Mouse (Mus musculus) neural tube, embryonic 14.5 days (tissue): ENCODE data around the gene Tmprss9. TPM values are rescaled to one million over a fixed set of nuclear protein-coding genes. Genes with fewer than 3 reads are reported as not detected.
A peak's percentile ranks its signal among the peaks of the same experiment; 100 is the strongest.

Source experiments
- ATAC-seq: fragments of 200-750 bp; cut with Nextera tagmentation; 2 replicates; pipeline ENCODE4 v1.8.0; 2017; ENCODE audit warnings: low read depth, mild to moderate bottlenecking, moderate TSS enrichment, moderate library complexity
- H3K27ac ChIP-seq: fragments of 300-500 bp; sonication (generic); 2 replicates; pipeline ENCODE4 v1.5.1; 2014; ENCODE audit warnings: low read depth, mild to moderate bottlenecking, control low read depth, low read length, moderate library complexity, mixed read lengths
- H3K27me3 ChIP-seq: fragments of 300-500 bp; sonication (generic); 2 replicates; pipeline ENCODE4 v1.6.1; 2014; ENCODE audit warnings: low read length; ENCODE audit not compliant: control insufficient read depth, insufficient read depth
- H3K36me3 ChIP-seq: fragments of 300-500 bp; sonication (generic); 2 replicates; pipeline ENCODE4 v1.6.1; 2014; ENCODE audit warnings: low read length, mixed read lengths; ENCODE audit not compliant: control insufficient read depth, insufficient read depth
- H3K4me1 ChIP-seq: fragments of 300-500 bp; sonication (generic); 2 replicates; pipeline ENCODE4 v1.6.1; 2014; ENCODE audit warnings: low read length; ENCODE audit not compliant: control insufficient read depth, insufficient read depth
- H3K4me2 ChIP-seq: fragments of 300-500 bp; sonication (generic); 2 replicates; pipeline ENCODE4 v1.6.1; 2014; ENCODE audit warnings: mild to moderate bottlenecking, low read depth, low read length, control low read depth
- H3K4me3 ChIP-seq: fragments of 300-500 bp; sonication (generic); 2 replicates; pipeline ENCODE4 v1.5.1; 2014; ENCODE audit warnings: low read depth, low read length, control low read depth, mixed read lengths
- H3K9ac ChIP-seq: fragments of 300-500 bp; sonication (generic); replicated peaks from 2 replicates; pipeline ENCODE4 v1.6.1; 2014; ENCODE audit warnings: low read depth, mild to moderate bottlenecking, control low read depth, low read length, mixed read lengths
- H3K9me3 ChIP-seq: fragments of 300-500 bp; sonication (generic); 2 replicates; pipeline ENCODE4 v1.6.1; 2016; ENCODE audit warnings: low read length; ENCODE audit not compliant: control insufficient read depth
- WGBS: fragments of 180-500 bp; shearing (Covaris S2); extraction: QIAGEN DNeasy Blood & Tissue Kit; methylation state at CpG from one replicate; pipeline ENCODE4 v1.1.7; 2014; 5-methylcytosine and 5-hydroxymethylcytosine counted together
- polyA plus RNA-seq: library from polyadenylated mRNA; unstranded; fragments of >200 nt; fragmentation: Nextera tagmentation; extraction: Ambion mirVana; gene quantifications from 2 replicates; pipeline ENCODE4 v1.2.1, GENCODE M21; 2014

Tmprss9 gene
- polyA plus RNA-seq, 1 experiment from 2014 or later = 0.13 TPM

DNA sequence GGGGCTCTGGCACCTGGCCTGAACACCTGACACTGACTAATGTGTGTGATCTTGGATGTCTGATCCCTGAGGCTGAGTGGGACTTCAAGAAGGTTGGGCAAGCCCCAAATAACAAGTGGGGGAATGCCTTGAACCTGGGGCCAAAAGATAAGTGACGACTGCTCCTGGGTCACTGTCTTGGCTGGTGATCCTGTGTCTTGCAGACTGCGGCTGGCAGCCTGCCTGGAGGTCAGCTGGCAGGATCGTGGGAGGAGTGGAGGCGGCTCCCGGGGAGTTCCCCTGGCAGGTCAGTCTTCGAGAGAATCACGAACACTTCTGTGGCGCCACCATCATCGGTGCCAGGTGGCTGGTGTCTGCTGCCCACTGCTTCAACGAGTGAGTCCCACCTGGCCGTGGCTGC, 15.5 kb downstream of the Tmprss9 start:
- no peak overlapping the region for H3K27ac ChIP-seq
- H3K4me2 ChIP-seq = no peak overlapping the region
- no peaks in the 10 kb centered on the region for H3K36me3 ChIP-seq
- no peak overlapping the region for H3K4me3 ChIP-seq
- no peaks in the 10 kb centered on the region for H3K4me1 ChIP-seq
- H3K9me3 ChIP-seq = no peaks in the 10 kb centered on the region
- no peak overlapping the region for H3K9ac ChIP-seq
- WGBS = 75% methylated on average over 11 of the region's 11 CpGs
- no peaks in the 10 kb centered on the region for H3K27me3 ChIP-seq
- ATAC-seq = no peak

DNA sequence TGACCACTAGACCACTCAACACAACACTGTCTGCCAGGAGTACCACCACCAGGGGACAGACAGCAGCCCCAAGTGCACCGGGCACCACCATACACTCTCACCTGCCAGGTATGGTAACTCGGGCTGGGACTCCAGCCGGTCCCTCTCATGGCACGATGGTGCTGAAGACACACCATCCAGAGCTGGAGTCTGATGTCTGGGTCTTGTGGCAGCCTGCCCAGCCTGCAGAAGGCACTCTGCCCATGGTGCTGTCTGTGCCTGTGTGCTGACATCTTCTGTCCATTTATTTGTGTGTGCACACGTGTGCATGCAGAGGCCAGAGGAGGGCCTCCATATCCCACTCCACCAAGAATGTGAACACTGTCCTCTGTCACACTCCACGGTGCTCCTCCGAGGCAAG, 23.5 kb downstream of the Tmprss9 start:
- WGBS = 91% methylated on average over 7 of the region's 7 CpGs
- Histone ChIP-seq H3K4me1 (peaks cover 17% of the 10 kb centered on the region), H3K9me3 (no peaks in the 10 kb centered on the region), H3K27me3 (no peaks in the 10 kb centered on the region), H3K4me2 (no peak overlapping the region), H3K4me3 (no peak overlapping the region), H3K27ac (no peak overlapping the region), H3K9ac (no peak overlapping the region), H3K36me3 (peaks cover 6% of the 10 kb centered on the region; the same call in 1 of the 2 replicates)
- no peak for ATAC-seq

DNA sequence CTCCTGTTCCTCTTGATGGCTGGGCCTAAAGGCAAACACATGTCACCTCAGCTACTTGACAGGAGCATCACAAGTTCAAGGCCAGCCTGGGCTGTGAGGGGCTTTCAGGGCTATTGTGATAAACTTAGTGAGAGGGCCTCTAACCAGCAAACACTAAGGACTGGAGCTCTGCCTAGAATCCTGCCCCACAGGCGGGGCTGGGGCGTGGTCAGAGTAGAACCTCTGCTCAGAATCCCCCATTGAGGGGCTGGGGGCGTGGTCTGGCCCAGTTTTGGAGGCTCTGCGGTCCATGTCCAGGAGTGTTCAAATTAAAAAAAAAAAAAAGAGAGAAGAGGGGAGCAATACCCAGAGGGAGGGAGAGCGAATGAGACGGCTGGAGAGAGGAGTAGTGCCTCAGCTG, 24.0 kb downstream of the Tmprss9 start:
- Histone ChIP-seq H3K4me1 (peaks cover 17% of the 10 kb centered on the region), H3K4me3 (no peak overlapping the region), H3K4me2 (no peak overlapping the region), H3K27me3 (no peaks in the 10 kb centered on the region), H3K9ac (no peak overlapping the region), H3K9me3 (no peaks in the 10 kb centered on the region), H3K27ac (no peak overlapping the region), H3K36me3 (peaks cover 6% of the 10 kb centered on the region; the same call in 1 of the 2 replicates)
- ATAC-seq = no peak
- WGBS = 92% methylated on average over 6 of the region's 6 CpGs

DNA sequence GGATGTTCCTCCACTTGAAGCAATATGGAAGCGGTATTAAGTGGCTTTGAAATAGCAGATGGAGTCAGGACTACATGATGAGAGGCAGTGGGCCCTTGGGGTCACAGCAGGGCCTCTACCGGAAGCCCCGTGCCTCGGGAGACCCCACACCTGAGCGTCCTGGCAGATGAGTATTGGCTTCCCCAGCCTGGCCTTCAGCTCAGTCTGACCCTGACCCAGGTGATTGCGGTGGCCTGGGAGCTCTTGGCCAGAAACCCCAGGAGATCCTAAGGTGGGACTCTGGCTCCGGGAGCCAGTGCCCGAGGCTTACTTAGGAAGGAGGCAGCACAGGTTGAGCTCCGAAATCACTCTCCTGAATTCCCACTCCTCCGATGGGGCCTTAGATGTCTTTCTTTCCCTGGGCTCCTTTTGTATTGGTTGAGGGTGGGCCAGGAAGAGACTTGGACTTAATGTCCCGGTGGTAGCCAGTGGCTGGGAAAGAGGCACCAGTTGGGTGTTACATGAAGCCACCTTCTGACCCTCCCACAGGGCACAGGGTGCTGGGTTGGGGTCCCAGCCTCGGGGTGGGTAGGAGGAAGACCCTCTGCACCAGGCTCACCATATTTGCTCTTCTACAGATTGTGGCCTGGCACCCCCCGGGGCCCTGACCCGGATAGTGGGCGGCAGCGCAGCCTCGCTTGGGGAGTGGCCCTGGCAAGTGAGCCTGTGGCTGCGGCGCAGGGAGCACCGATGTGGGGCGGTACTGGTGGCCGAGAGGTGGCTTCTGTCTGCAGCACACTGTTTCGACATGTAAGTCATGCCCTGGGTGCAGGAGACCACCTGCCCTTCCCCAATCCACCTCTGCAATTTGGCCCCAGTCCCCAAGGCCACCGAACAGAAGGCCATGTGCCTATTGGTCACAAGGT, 25.2 kb downstream of the Tmprss9 start:
- no peak for ATAC-seq
- H3K4me2 ChIP-seq = no peak overlapping the region
- H3K27me3 ChIP-seq = no peaks in the 10 kb centered on the region
- H3K4me1 ChIP-seq = peaks cover 19% of the 10 kb centered on the region
- H3K9ac ChIP-seq = no peak overlapping the region
- H3K36me3 ChIP-seq = peaks cover 6% of the 10 kb centered on the region; the same call in 1 of the 2 replicates
- no peaks in the 10 kb centered on the region for H3K9me3 ChIP-seq
- 71% methylated on average over 24 of the region's 24 CpGs for WGBS
- no peak overlapping the region for H3K27ac ChIP-seq
- no peak overlapping the region for H3K4me3 ChIP-seq

DNA sequence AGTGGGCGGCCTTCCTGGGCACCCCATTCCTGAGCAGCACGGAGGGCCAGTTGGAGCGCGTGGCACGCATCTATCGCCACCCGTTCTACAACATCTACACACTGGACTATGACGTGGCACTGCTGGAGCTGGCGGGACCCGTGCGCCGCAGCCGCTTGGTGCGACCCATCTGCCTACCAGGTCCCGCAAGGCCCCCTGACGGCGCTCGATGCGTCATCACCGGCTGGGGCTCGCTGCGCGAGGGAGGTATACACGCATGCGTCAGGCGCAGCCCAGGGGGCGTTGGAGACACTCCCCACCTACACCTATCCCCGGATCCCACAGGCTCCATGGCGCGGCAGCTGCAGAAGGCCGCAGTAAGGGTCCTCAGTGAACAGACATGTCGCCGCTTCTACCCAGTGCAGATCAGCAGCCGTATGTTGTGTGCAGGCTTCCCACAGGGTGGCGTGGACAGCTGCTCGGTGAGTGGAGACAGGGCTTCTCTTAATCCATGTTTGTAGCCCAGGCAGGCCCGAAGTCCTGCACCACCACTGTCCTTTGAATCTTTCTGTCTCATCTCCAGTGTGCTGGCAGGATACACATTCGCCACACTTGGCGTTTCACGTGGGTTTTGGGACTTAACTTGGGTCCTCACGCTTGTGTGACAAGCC, 26.3 kb downstream of the Tmprss9 start:
- H3K9me3 ChIP-seq = no peaks in the 10 kb centered on the region
- no peak for ATAC-seq
- peak overlapping the region; percentile 24; the same call in 1 of the 2 replicates for H3K4me2 ChIP-seq
- peaks cover 17% of the 10 kb centered on the region for H3K36me3 ChIP-seq
- no peak overlapping the region for H3K27ac ChIP-seq
- H3K9ac ChIP-seq = no peak overlapping the region
- H3K4me3 ChIP-seq = 0 out of 2 replicates have a peak overlapping the region, but pooled peaks have one; percentile 2
- peaks cover 19% of the 10 kb centered on the region for H3K4me1 ChIP-seq
- no peaks in the 10 kb centered on the region for H3K27me3 ChIP-seq
- WGBS = 30% methylated on average over 41 of the region's 41 CpGs

DNA sequence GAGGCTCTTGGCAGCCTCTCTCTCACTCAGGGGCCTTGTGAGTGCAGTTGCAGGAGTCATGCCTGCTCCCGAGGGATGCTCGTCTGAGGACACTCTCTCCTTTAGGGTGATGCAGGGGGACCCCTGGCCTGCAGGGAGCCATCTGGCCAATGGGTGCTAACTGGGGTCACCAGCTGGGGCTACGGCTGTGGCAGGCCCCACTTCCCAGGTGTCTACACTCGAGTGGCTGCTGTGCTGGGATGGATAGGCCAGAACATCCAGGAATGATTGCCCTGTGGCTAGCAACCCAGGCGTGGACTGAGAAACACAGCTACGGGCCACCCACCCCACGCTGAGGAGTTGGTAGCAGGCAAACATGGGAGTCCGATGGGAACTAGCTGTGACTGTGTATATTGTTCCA, 27.4 kb downstream of the Tmprss9 start:
- H3K9ac ChIP-seq = no peak overlapping the region
- 88% methylated on average over 8 of the region's 8 CpGs for WGBS
- H3K4me3 ChIP-seq = no peak overlapping the region

DNA sequence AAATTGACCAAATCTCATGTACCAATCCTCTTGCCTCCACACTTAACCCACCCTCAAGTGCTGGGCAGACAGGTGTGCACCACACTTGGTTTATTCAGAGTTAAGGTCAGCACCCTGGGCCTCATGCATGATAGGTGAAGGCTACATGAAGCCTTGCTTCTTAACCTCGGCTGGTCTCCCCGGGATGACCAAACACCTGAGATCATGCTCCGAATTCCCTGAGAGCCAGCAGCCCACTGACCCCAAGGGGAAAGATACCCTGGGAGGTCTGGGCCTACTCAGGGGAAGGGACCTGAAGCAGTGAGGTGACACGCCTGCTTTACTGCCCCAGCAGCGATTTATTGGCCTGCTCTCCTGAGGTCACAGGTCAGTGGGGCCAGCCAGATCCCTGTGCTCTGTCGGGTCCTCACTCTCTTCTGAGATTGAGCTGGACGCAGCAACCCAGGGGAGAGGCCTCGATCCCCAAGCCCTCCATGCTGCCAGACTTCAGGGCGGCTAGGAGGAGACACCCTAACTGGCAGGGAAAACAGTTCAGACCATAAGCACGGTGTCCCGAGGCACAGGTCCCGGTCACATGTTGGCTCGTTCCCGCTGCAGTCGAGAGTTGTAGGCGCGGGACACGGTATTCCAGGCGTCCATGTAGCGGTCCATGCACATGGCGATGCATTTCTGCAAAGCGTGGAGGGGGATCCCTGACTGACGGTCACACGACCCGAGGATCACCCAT, 28.1 kb downstream of the Tmprss9 start:
- Histone ChIP-seq H3K9ac (peak overlapping the region; percentile 66), H3K4me1 (peaks cover 19% of the 10 kb centered on the region), H3K27me3 (no peaks in the 10 kb centered on the region), H3K9me3 (no peaks in the 10 kb centered on the region), H3K27ac (peak overlapping the region; percentile 69), H3K4me2 (peak overlapping the region; percentile 93), H3K4me3 (peak overlapping the region; percentile 47), H3K36me3 (peaks cover 34% of the 10 kb centered on the region)
- peak; percentile 0; the same call in 1 of the 2 replicates for ATAC-seq
- 16% methylated on average over 25 of the region's 25 CpGs for WGBS

More for the DNA sequence above, 27.4 kb downstream of the Tmprss9 start:
- peaks cover 28% of the 10 kb centered on the region for H3K36me3 ChIP-seq
- no peaks in the 10 kb centered on the region for H3K9me3 ChIP-seq
- H3K4me2 ChIP-seq = peak overlapping the region; percentile 93; the same call in 1 of the 2 replicates
- H3K27me3 ChIP-seq = no peaks in the 10 kb centered on the region
- ATAC-seq = no peak
- peaks cover 19% of the 10 kb centered on the region for H3K4me1 ChIP-seq
- no peak overlapping the region for H3K27ac ChIP-seq

DNA sequence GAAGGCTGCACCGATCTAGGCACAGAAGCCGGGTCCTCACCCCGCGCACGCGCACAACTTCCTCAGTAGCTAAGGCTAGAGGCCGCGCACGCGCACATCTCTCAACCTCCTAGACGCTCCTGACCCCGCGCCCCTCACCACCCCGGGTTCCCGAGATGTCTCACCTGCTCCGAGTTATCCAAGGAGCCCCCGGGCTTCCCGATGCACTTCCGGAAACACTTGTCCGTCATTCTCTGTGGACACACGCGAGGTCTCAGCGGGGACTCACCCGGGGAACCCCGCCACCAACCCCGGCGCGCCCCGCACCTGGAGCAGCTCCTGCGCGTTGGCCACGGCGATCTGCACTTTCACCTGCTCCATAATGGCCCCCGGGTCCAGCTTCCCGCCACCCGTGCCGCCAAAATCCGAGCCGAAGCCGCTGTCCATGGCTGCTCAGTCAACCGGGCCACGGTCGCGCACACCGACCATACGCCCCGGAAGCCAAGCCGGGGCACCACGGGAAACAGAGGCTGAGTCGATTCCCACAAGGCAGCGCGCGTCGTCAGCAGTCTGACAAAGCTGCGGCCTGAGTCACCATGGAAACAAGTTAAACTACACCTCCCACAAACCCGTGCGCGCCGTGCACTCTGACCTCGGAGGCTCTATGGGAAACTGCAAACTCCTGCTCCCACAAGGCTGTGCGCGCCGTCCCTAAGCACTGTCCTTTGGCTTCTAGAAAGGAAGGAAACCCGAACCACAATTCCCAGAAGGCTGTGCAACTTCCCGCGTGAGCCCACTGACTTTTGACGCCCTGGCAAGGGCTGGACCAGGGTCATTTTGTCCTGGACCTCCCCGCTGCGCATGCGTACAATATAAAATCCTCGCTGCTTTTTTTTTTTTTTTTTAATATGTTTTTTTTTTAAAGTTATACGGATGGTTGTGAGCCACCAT, 28.9 kb downstream of the Tmprss9 start, which contains the start of gene Timm13:
TSS of gene Timm13 (minus strand) at position 652 of the 930 bp plus-strand sequence.
- peak; percentile 95 for ATAC-seq
- H3K36me3 ChIP-seq = peaks cover 41% of the 10 kb centered on the region
- under 1% methylated on average over 72 of the region's 72 CpGs for WGBS

More for the DNA sequence above, 28.9 kb downstream of the Tmprss9 start, which contains the start of gene Timm13:
- peaks cover 19% of the 10 kb centered on the region for H3K4me1 ChIP-seq
- H3K9me3 ChIP-seq = no peaks in the 10 kb centered on the region
- peak within 1 kb of the TSS; percentile 66 for H3K9ac ChIP-seq
- H3K4me2 ChIP-seq = peak within 1 kb of the TSS; percentile 93
- no peaks in the 10 kb centered on the region for H3K27me3 ChIP-seq
- H3K4me3 ChIP-seq = peak within 1 kb of the TSS; percentile 47
- peak within 1 kb of the TSS; percentile 69 for H3K27ac ChIP-seq
